Mouse (Mus musculus) cortical plate, adult 2 months (tissue): Measurements from ENCODE around the gene Abcg5. TPM values are rescaled to one million over a fixed set of nuclear protein-coding genes. Genes with fewer than 3 reads are reported as not detected.

Experiments used
- H3K27ac ChIP-seq: fragments of 200-500 bp; 2 replicates; pipeline ENCODE4 v1.5.1; 2012; ENCODE audit warnings: low read length, control low read depth, inconsistent platforms; ENCODE audit not compliant: insufficient read depth
- H3K4me1 ChIP-seq: fragments of 200-500 bp; 2 replicates; pipeline ENCODE4 v1.6.1; 2011; ENCODE audit warnings: low read length; ENCODE audit not compliant: control insufficient read depth, insufficient read depth
- H3K4me3 ChIP-seq: fragments of 200-500 bp; 2 replicates; pipeline ENCODE4 v1.5.1; 2011; ENCODE audit warnings: mild to moderate bottlenecking, low read length, control low read depth; ENCODE audit not compliant: insufficient read depth
- CTCF ChIP-seq: fragments of 200-500 bp; IDR thresholded peaks from 2 replicates; pipeline ENCODE4 v1.5.1; 2011; ENCODE audit warnings: mild to moderate bottlenecking, control low read depth, low read length; ENCODE audit not compliant: insufficient read depth; ENCODE audit errors: extremely low read depth
- POLR2A ChIP-seq: fragments of 200-500 bp; IDR thresholded peaks from 2 replicates; pipeline ENCODE4 v1.6.1; 2011; ENCODE audit warnings: mild to moderate bottlenecking, low read length, control low read depth; ENCODE audit not compliant: insufficient read depth; ENCODE audit errors: extremely low read depth
- polyA plus RNA-seq: library from polyadenylated mRNA; depleted of rRNA; stranded (reverse); fragments of >200 nt; gene quantifications from 2 replicates; pipeline ENCODE4 v1.2.3, GENCODE M21; 2012; rRNA removed

Gene Abcg5
- polyA plus RNA-seq: 0.11 and 0.23 TPM in 2 replicates

DNA sequence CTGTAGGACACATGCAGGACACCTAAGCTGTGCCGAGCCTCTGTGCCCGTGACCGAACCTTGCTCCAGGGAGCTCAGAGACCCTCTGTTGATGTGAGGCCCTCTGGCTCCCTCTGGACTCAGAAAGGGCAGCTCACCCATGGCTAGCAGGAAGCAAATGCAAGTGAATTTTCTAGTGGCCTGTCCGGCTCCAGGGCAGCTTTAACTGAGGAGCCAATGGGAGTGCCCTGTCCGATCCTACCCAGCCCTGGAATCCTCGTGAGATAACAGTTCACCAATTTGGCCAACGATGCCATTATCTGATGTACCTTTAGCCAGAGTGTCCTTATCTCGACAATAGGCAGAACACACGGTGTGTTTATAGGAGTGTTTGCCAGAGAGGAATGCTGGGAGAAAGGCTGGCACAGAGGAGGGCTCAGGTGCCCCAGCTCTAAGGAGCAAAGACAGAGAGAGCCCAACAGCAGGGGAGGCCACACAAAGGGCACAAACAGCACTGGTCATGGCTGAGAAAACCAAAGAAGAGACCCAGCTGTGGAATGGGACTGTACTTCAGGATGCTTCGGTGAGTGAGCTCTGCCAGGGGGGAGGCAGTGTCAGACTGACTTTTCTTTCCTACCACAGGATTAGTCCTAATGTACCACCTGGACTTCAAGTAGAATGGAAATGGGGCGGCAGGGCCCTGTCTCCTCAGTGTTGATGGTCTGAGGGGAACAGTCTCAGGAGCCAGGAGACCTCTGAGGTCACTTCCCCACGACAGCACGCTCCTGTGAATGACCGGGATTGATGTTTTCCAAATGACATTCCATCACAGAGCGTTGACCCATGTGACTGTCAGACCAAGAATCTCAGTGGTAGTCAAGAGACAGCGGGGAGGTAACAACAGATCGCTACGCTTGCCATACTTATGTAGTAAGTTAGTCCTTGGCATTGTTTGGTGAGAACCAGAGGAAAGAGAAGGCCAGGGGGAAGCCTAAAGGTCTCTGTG lies at the start of gene Abcg5:
Abcg5 (minus strand) TSS at position 278 of the 984 bp plus-strand sequence.
- H3K27ac ChIP-seq: no peak within 1 kb of the TSS
- no peak within 1 kb of the TSS for H3K4me3 ChIP-seq
- no peaks in the 10 kb centered on the region for H3K4me1 ChIP-seq
- TF ChIP-seq POLR2A (no peak), CTCF (no peak)

- Histone ChIP-seq H3K27ac (no peak overlapping the region), H3K4me1 (no peaks in the 10 kb centered on the region), H3K4me3 (no peak overlapping the region)
- no peak for TF ChIP-seq CTCF
- no peak for TF ChIP-seq POLR2A
Measured at GRCm38 (mm10) chr17:84732612-84733011, 49.8 kb upstream of the Abcg5 start.

DNA sequence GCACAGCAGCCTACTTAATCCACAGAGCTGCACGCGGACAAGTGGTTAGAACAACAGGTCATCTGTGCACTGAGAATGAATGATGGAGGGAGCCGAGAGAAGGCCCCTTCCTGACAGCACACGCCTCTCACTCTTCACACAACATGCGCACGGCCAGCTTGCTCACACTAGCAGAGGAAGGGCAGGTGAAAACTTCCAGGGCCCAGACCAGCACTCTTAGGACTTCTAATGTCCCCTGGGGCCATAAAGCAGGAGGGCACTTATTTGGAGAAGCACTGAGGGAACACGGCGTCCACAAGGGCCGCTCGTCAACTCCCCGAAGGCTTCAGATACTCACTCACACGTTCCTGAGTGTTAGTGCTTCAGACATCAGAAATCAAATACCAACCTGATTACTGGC lies 48.5 kb upstream of the Abcg5 start:
- H3K4me3 ChIP-seq: no peak overlapping the region
- no peak overlapping the region for H3K27ac ChIP-seq
- H3K4me1 ChIP-seq: no peaks in the 10 kb centered on the region
- TF ChIP-seq POLR2A (no peak), CTCF (no peak)

- H3K4me1 ChIP-seq: no peaks in the 10 kb centered on the region
- H3K27ac ChIP-seq: no peak overlapping the region
- TF ChIP-seq POLR2A (no peak), CTCF (no peak)
- H3K4me3 ChIP-seq: no peak overlapping the region
Measured at GRCm38 (mm10) chr17:84729140-84729539, 46.3 kb upstream of the Abcg5 start.

- TF ChIP-seq CTCF (no peak), POLR2A (no peak)
- H3K27ac ChIP-seq: no peak overlapping the region
- 0 out of 2 replicates have a peak, but pooled peaks cover 2% of the 10 kb centered on the region for H3K4me1 ChIP-seq
- H3K4me3 ChIP-seq: no peak overlapping the region
Measured at GRCm38 (mm10) chr17:84728201-84728911, 45.5 kb upstream of the Abcg5 start.

GRCm38 (mm10) chr17:84725163-84725562 lies 42.4 kb upstream of the Abcg5 start:
- no peak for TF ChIP-seq POLR2A
- TF ChIP-seq CTCF: no peak
- H3K27ac ChIP-seq: no peak overlapping the region
- 0 out of 2 replicates have a peak, but pooled peaks cover 2% of the 10 kb centered on the region for H3K4me1 ChIP-seq
- no peak overlapping the region for H3K4me3 ChIP-seq

GRCm38 (mm10) chr17:84724028-84724427 lies 41.2 kb upstream of the Abcg5 start:
- Histone ChIP-seq H3K4me3 (no peak overlapping the region), H3K4me1 (0 out of 2 replicates have a peak, but pooled peaks cover 2% of the 10 kb centered on the region), H3K27ac (no peak overlapping the region)
- no peak for TF ChIP-seq CTCF
- no peak for TF ChIP-seq POLR2A

- H3K4me1 ChIP-seq: 0 out of 2 replicates have a peak, but pooled peaks cover 2% of the 10 kb centered on the region
- no peak overlapping the region for H3K4me3 ChIP-seq
- no peak overlapping the region for H3K27ac ChIP-seq
- TF ChIP-seq CTCF: no peak
- TF ChIP-seq POLR2A: no peak
Measured at GRCm38 (mm10) chr17:84719105-84719504, 36.3 kb upstream of the Abcg5 start.

GRCm38 (mm10) chr17:84717416-84717815 lies 34.6 kb upstream of the Abcg5 start:
- no peak overlapping the region for H3K4me3 ChIP-seq
- no peaks in the 10 kb centered on the region; the same call in 1 of the 2 replicates for H3K4me1 ChIP-seq
- TF ChIP-seq POLR2A (no peak), CTCF (no peak)
- no peak overlapping the region for H3K27ac ChIP-seq
